Mouse (Mus musculus): ENCODE data around the gene Mthfd1l.
"Not testable (repeated sequence)": the region's sequence is repeated elsewhere in the genome, so short reads cannot be mapped to it uniquely, and the experiment has no call there.

Mthfd1l gene

GRCm38 (mm10) chr10:4119287-4119686 is 146.4 kb downstream of the Mthfd1l start:
- in situ Hi-C loops (cut with MboI), result no loop called here

- in situ Hi-C loops (cut with MboI), result no loop called here
Measured at GRCm38 (mm10) chr10:4120708-4121107, 147.8 kb downstream of the Mthfd1l start.

- in situ Hi-C loops (cut with MboI), result no loop called here
Measured at GRCm38 (mm10) chr10:4121197-4121596, 148.3 kb downstream of the Mthfd1l start.

GRCm38 (mm10) chr10:4123280-4123945 is 150.5 kb downstream of the Mthfd1l start:
- in situ Hi-C loops (cut with MboI), result not testable (repeated sequence)

- in situ Hi-C loops (cut with MboI), result no loop called here
Measured at GRCm38 (mm10) chr10:4124148-4124547, 151.2 kb downstream of the Mthfd1l start.

- in situ Hi-C loops (cut with MboI), result no loop called here
Measured at GRCm38 (mm10) chr10:4125232-4125631, 152.3 kb downstream of the Mthfd1l start.

- in situ Hi-C loops (cut with MboI), result no loop called here
Measured at GRCm38 (mm10) chr10:4126335-4127012, 153.6 kb downstream of the Mthfd1l start.

- in situ Hi-C loops (cut with MboI), result no loop called here
Measured at GRCm38 (mm10) chr10:4128411-4128810, 155.5 kb downstream of the Mthfd1l start.

GRCm38 (mm10) chr10:4128915-4129314 is 156.0 kb downstream of the Mthfd1l start:
- in situ Hi-C loops (cut with MboI), result no loop called here

- in situ Hi-C loops (cut with MboI), result no loop called here
Measured at GRCm38 (mm10) chr10:4129461-4129860, 156.5 kb downstream of the Mthfd1l start.

- in situ Hi-C loops (cut with MboI), result no loop called here
Measured at GRCm38 (mm10) chr10:4130034-4130607, 157.2 kb downstream of the Mthfd1l start.

GRCm38 (mm10) chr10:4132735-4133134 is 159.8 kb downstream of the Mthfd1l start:
- in situ Hi-C loops (cut with MboI), result no loop called here

- in situ Hi-C loops (cut with MboI), result no loop called here
Measured at GRCm38 (mm10) chr10:4135100-4135764, 162.3 kb downstream of the Mthfd1l start.

GRCm38 (mm10) chr10:4139531-4139930 is 166.6 kb downstream of the Mthfd1l start:
- in situ Hi-C loops (cut with MboI), result no loop called here

GRCm38 (mm10) chr10:4141689-4142088 is 168.8 kb downstream of the Mthfd1l start:
- in situ Hi-C loops (cut with MboI), result no loop called here

GRCm38 (mm10) chr10:4142816-4143215 is 169.9 kb downstream of the Mthfd1l start:
- in situ Hi-C loops (cut with MboI), result no loop called here

GRCm38 (mm10) chr10:4143381-4143780 is 170.5 kb downstream of the Mthfd1l start:
- in situ Hi-C loops (cut with MboI), result no loop called here

GRCm38 (mm10) chr10:4145080-4145807 is 172.3 kb downstream of the Mthfd1l start:
- in situ Hi-C loops (cut with MboI), result no loop called here

GRCm38 (mm10) chr10:4146947-4147346 is 174.0 kb downstream of the Mthfd1l start:
- in situ Hi-C loops (cut with MboI), result no loop called here

GRCm38 (mm10) chr10:4151159-4151558 is 178.2 kb downstream of the Mthfd1l start:
- in situ Hi-C loops (cut with MboI), result no loop called here

GRCm38 (mm10) chr10:4151862-4152776 is 179.2 kb downstream of the Mthfd1l start:
- in situ Hi-C loops (cut with MboI), result no loop called here
